Mouse (Mus musculus): ENCODE results near the gene Gabrr2. TPM values are rescaled to one million over a fixed set of nuclear protein-coding genes. Genes with fewer than 3 reads are reported as not detected.

The Gabrr2 gene
- 0.41 and 0.60 TPM in 2 replicates for total RNA-seq (2021)
- long read RNA-seq, experiment 1: 0 reads
- long read RNA-seq, experiment 2: 0 reads

DNA sequence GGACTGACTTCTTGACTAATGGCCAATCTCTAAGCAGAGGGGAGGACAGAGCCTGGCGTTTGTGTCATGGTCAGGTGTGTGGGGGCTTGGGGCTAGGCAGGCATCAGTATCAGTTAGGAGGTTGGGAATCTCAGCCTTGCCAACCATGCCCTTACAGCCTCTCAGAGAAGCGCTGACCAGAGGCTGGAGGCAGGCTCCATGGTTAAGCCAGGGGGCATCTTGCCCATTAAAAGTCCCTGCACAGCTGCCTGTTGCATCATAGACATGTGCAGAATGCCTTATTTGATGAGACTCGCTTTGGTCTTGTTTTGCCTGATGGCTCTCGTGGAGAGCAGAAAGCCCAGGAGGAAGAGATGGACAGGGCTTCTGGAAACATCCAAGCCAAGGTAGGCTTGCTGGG lies at the start of gene Gabrr2:
Gene Gabrr2 (plus strand): TSS at position 19 of the 400 bp plus-strand sequence.
- DNase-seq: no peak

DNA sequence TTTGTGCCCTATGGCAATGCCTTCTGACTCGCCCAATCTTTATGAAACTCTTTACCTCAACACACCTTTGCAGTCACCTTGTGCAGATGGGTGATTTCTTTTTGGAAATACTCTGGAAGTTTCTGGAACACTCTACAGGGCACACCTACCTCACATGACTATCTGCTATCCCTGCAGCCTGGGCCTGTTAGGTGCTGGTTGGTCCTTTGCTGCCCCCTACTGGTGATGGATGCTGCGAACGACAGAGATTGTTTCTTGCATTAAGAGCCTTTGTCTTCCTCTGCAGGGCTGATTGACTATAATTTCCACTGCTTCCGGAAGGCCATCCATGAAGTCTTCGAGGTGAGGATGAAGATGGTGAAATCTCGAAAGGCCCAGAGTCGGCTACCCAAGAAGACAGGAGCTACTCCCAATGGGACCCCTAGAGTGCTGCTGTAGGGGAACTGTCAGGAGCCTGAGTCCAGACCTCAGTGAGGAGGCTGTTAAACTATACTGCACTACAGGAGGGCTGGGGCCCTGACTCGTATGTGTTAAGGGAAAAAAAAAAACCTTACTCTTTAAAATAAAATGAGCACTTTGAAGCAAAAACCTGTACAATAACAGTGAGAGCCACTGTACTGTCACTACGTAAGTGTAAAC lies 44.3 kb upstream of the Gabrr2 start:
- DNase-seq: peak; percentile 91

DNA sequence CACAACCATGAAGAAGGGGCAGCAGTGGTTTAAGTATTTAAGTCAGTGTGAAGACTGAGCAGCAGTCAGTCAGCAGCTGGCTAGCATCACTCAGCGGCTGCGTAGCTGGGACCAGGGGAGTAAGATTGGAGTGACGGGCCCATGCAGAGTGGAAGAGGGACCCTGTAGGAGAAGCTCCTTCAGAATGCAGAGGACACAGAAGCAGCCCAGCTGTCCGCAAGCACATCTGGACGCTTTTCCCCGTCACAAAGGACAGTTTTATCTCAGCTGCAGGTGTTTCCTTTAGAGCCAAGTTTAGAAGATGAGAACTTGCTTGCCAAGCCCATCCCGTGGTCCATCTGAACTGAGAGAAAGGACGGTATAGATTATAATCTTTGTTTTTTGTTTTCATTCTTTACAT lies 38.4 kb upstream of the Gabrr2 start:
- no peak for DNase-seq

DNA sequence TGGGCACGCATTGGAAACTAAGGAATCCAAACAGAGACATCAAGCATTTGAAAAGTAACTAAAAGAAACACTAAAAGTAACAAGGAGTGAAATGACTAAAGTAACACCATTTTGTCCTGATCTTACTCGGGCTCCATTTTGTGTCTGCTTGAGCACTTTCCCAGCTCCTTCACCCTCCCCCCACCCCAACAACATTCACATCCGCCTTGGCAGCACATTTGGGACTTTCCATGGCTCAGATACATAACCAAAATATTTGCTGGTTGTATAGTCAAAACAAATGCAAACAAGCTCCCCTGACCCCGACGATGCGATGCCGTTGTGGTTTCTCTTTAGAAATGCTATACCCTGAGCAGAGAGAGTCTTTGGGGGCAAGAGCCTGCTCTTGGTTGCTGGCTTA lies 33.7 kb upstream of the Gabrr2 start:
- no peak for DNase-seq

GRCm38 (mm10) chr4:33030264-33031194 lies 32.3 kb upstream of the Gabrr2 start:
- DNase-seq: peak; percentile 48

GRCm38 (mm10) chr4:33031195-33031960 lies 31.4 kb upstream of the Gabrr2 start, which contains the start of gene Ube2j1:
Ube2j1 (plus strand) TSS chr4:33031416.
- peak; percentile 95 for DNase-seq

DNA sequence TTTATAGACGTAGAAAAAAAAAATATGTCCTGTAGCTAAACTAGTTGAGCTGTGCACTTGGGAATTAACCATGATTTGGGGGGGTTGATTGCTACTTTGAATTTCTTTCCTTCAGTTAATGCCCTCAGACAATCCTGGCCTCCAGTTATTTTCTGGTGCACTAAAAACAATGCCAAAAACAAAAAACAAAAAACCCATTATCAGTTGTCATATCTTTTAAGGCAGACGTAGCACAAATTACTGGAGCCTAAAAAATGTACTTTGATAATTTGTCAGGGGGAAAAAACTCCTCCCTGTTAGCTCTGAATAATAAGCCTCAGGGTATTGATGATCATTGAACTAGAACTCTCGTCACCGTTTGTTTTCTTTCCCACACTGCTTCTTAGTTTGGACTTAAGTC lies 30.8 kb upstream of the Gabrr2 start:
- DNase-seq: no peak

- no peak for DNase-seq
Observed at GRCm38 (mm10) chr4:33033515-33033914, 29.3 kb upstream of the Gabrr2 start.

GRCm38 (mm10) chr4:33039826-33040225 lies 23.0 kb upstream of the Gabrr2 start:
- no peak for DNase-seq

GRCm38 (mm10) chr4:33049601-33050000 lies 13.2 kb upstream of the Gabrr2 start:
- no peak for DNase-seq

DNA sequence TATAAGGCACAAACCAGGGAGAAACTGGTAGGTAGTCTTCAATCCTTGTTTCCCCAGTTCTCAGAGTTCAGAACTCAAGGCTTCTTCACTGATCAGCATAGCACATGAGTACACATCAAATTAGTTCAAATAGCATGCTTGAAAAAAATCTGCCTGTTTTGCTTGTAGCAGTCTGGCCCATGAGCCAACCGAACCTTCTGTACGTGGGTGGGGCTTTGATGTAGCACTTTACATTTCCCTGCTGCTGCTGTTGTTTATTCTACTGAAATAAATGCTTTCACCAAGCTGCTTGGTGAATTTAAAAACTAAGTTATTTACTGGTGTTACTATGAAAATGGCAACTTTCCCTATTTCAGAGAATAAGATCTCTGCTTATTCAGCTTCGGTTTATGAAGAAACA lies 10.7 kb upstream of the Gabrr2 start:
- no peak for DNase-seq

GRCm38 (mm10) chr4:33052650-33053049 lies 10.1 kb upstream of the Gabrr2 start:
- DNase-seq: peak; percentile 39

- no peak for DNase-seq
Observed at GRCm38 (mm10) chr4:33054426-33054825, 8.4 kb upstream of the Gabrr2 start.

GRCm38 (mm10) chr4:33056317-33056716 lies 6.5 kb upstream of the Gabrr2 start:
- no peak for DNase-seq

GRCm38 (mm10) chr4:33057890-33058687 lies 4.7 kb upstream of the Gabrr2 start:
- DNase-seq: peak; percentile 41

GRCm38 (mm10) chr4:33061158-33061557 lies 1.6 kb upstream of the Gabrr2 start:
- no peak for DNase-seq

GRCm38 (mm10) chr4:33064986-33065385 lies 2.2 kb downstream of the Gabrr2 start:
- DNase-seq: no peak

- DNase-seq: no peak
Observed at GRCm38 (mm10) chr4:33066223-33066960, 3.6 kb downstream of the Gabrr2 start.

GRCm38 (mm10) chr4:33067331-33067730 lies 4.5 kb downstream of the Gabrr2 start:
- no peak for DNase-seq

DNA sequence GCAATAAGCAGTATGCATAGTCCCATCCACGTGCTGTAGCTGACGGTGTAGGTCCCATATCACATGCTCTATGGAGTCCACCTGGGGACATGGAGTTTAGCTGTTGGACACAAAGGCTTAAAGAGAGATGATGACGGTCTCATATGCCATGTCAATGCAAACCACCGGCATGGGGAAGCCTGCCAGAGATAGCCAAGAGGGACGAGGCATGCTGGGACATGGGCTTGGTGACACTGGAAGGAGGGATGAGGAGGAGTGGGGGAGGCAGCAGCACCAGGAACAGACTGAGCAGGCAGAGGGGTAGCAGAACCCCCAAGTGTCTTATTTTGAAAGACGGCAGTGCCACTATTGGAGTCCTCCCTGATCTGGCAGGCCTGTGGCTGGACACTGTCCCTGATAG lies 5.0 kb downstream of the Gabrr2 start:
- no peak for DNase-seq

GRCm38 (mm10) chr4:33068894-33069293 lies 6.1 kb downstream of the Gabrr2 start:
- no peak for DNase-seq
